Mouse (Mus musculus) bone marrow macrophage, adult 2 months (primary cell): ENCODE results near the gene Rad51b. TPM values are rescaled to one million over a fixed set of nuclear protein-coding genes. Genes with fewer than 3 reads are reported as not detected.

Experiments
- H3K27ac ChIP-seq: 2 replicates; pipeline ENCODE4 v1.5.1; 2012; ENCODE audit warnings: low read depth, low read length; ENCODE audit not compliant: insufficient read depth
- H3K4me1 ChIP-seq: 2 replicates; pipeline ENCODE4 v1.6.1; 2012; ENCODE audit warnings: low read length; ENCODE audit not compliant: control insufficient read depth, insufficient read depth
- H3K4me3 ChIP-seq: 2 replicates; pipeline ENCODE4 v1.5.1; 2012; ENCODE audit warnings: mild to moderate bottlenecking, low read length, moderate library complexity; ENCODE audit not compliant: insufficient read depth
- CTCF ChIP-seq: IDR thresholded peaks from 2 replicates; pipeline ENCODE4 v1.5.1; 2012; ENCODE audit warnings: low read depth, mild to moderate bottlenecking, low read length, moderate library complexity
- POLR2A ChIP-seq: IDR thresholded peaks from 2 replicates; pipeline ENCODE4 v1.6.1; 2012; ENCODE audit warnings: mild to moderate bottlenecking, low read depth, low read length, borderline replicate concordance
- polyA plus RNA-seq: library from polyadenylated mRNA; stranded (reverse); fragments of >200 nt; gene quantifications from 2 replicates; pipeline ENCODE4 v1.2.4, GENCODE M21; 2012; ENCODE audit not compliant: missing spikeins, insufficient read depth, insufficient read length

The Rad51b gene
- polyA plus RNA-seq, 1 experiment: 2.8 TPM

GRCm38 (mm10) chr12:79387886-79388285, 90.8 kb downstream of the Rad51b start:
- Histone ChIP-seq H3K4me1 (no peaks in the 10 kb centered on the region), H3K4me3 (no peak overlapping the region), H3K27ac (no peak overlapping the region)
- TF ChIP-seq CTCF (no peak), POLR2A (no peak)

GRCm38 (mm10) chr12:79389251-79389650, 92.2 kb downstream of the Rad51b start:
- no peak overlapping the region for H3K27ac ChIP-seq
- H3K4me3 ChIP-seq: no peak overlapping the region
- H3K4me1 ChIP-seq: no peaks in the 10 kb centered on the region
- TF ChIP-seq CTCF: no peak
- TF ChIP-seq POLR2A: no peak

GRCm38 (mm10) chr12:79389971-79390370, 92.9 kb downstream of the Rad51b start:
- H3K4me1 ChIP-seq: no peaks in the 10 kb centered on the region
- TF ChIP-seq CTCF (no peak), POLR2A (no peak)
- H3K4me3 ChIP-seq: no peak overlapping the region
- no peak overlapping the region for H3K27ac ChIP-seq

- H3K4me1 ChIP-seq: no peaks in the 10 kb centered on the region
- no peak overlapping the region for H3K4me3 ChIP-seq
- TF ChIP-seq CTCF (no peak), POLR2A (no peak)
- H3K27ac ChIP-seq: no peak overlapping the region
Measured at GRCm38 (mm10) chr12:79393636-79394035, 96.6 kb downstream of the Rad51b start.

GRCm38 (mm10) chr12:79403992-79404391, 106.9 kb downstream of the Rad51b start:
- no peak overlapping the region for H3K4me3 ChIP-seq
- no peak for TF ChIP-seq POLR2A
- no peak for TF ChIP-seq CTCF
- H3K27ac ChIP-seq: no peak overlapping the region
- H3K4me1 ChIP-seq: no peaks in the 10 kb centered on the region

GRCm38 (mm10) chr12:79404494-79404893, 107.4 kb downstream of the Rad51b start:
- no peak overlapping the region for H3K4me3 ChIP-seq
- no peak for TF ChIP-seq CTCF
- TF ChIP-seq POLR2A: no peak
- no peak overlapping the region for H3K27ac ChIP-seq
- no peaks in the 10 kb centered on the region for H3K4me1 ChIP-seq

GRCm38 (mm10) chr12:79408677-79409076, 111.6 kb downstream of the Rad51b start:
- no peak overlapping the region for H3K27ac ChIP-seq
- TF ChIP-seq CTCF (no peak), POLR2A (no peak)
- H3K4me1 ChIP-seq: no peaks in the 10 kb centered on the region
- H3K4me3 ChIP-seq: no peak overlapping the region

GRCm38 (mm10) chr12:79409126-79409860, 112.2 kb downstream of the Rad51b start:
- TF ChIP-seq POLR2A (no peak), CTCF (no peak)
- Histone ChIP-seq H3K27ac (no peak overlapping the region), H3K4me3 (no peak overlapping the region), H3K4me1 (no peaks in the 10 kb centered on the region)

- no peaks in the 10 kb centered on the region for H3K4me1 ChIP-seq
- H3K4me3 ChIP-seq: no peak overlapping the region
- no peak for TF ChIP-seq CTCF
- no peak for TF ChIP-seq POLR2A
- no peak overlapping the region for H3K27ac ChIP-seq
Measured at GRCm38 (mm10) chr12:79412894-79413507, 115.9 kb downstream of the Rad51b start.

- no peak overlapping the region for H3K4me3 ChIP-seq
- TF ChIP-seq POLR2A (no peak), CTCF (no peak)
- H3K27ac ChIP-seq: no peak overlapping the region
- H3K4me1 ChIP-seq: no peaks in the 10 kb centered on the region
Measured at GRCm38 (mm10) chr12:79417360-79417759, 120.3 kb downstream of the Rad51b start.
